Mouse (Mus musculus) CH12F3 (cell line): ENCODE data around the gene Siglech.
"Not testable (repeated sequence)": the region's sequence is repeated elsewhere in the genome, so short reads cannot be mapped to it uniquely, and the experiment has no call there.

ENCODE experiments used
- in situ Hi-C: fragments of 300-500 bp; cut with MboI; formaldehyde crosslinking; loops from 2 replicates; pipeline ENCODE4 v1.14.3; 2020; ENCODE audit warnings: low sequenced_read_pairs

The Siglech gene

DNA sequence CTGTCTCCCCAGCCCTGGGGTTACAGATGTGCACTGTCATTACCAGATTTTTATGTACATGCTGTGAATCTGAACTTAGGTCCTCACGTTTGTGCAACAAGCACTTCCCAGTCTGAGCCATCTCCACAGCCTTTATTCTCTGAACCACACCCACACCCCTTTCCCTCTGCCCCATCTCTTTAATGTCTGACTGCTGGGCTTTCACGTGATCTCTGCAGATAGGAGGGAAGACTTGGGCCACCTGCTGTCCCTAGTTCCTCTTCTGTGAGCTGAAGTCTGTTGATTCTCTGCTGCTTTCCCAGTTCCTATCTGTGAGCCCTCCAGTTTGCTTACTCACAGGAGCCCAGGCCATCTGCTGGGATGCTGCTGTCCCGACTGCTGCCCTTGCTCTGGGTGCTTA is at the start of gene Siglech:
TSS of gene Siglech (plus strand) at position 253 of the 400 bp plus-strand sequence.
- in situ Hi-C loops = no loop called here

DNA sequence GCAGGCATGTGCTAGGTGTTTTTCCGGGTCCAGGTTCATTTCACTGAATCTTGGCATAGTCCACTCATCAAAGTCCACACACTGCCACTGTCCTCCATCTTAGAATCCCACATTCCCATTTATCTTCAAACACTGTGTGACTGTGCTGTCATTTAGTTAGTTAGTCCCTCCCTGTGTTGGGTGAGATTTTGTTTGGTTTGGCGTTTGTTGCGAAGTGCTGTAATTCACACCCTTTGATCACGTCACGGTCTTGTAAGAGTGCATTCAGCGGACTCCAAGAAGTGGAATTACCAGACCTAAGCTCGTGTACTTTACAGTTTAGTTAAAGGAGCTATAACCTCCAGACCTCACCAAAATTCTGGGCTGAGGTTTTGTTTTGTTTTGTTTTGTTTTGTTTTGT is 45.3 kb upstream of the Siglech start:
- in situ Hi-C loops = no loop called here

DNA sequence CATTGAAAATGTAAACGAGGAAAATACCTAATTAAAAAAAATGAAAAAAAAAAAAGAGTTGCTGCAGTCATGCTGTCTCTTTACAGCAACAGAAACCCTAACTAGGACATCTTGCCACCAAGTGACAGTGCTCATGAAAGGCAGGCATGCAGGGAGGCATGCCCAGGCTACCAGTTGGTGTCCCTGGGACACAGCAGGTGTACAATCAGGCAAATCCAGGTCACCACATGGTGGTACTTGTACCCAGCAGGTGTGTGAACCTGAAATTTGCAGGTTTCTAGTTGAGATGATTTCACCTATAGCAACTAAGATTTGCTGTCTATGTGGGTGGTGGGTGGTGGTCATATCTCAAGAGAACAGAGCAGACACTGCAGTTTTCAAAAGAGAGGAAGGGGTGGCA is 39.1 kb upstream of the Siglech start:
- in situ Hi-C loops = no loop called here

DNA sequence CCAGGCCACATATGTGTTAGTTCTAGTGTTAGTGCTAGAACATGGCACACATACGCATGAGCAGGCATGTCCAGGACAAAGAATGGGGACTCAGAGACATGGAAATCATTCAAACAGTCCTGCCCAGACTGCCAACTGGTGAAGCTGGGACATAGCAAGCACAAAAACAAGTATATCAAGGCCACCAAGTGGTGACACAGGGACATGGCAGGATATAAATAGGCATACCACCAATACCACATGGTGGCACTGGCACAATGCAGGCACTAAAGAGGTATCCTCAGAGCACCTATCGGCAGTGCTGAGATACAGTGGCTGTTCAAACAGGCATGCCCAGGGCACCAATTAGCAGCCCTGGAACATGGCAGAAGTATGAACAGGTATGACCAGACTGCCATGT is 33.5 kb upstream of the Siglech start:
- in situ Hi-C loops = no loop called here

DNA sequence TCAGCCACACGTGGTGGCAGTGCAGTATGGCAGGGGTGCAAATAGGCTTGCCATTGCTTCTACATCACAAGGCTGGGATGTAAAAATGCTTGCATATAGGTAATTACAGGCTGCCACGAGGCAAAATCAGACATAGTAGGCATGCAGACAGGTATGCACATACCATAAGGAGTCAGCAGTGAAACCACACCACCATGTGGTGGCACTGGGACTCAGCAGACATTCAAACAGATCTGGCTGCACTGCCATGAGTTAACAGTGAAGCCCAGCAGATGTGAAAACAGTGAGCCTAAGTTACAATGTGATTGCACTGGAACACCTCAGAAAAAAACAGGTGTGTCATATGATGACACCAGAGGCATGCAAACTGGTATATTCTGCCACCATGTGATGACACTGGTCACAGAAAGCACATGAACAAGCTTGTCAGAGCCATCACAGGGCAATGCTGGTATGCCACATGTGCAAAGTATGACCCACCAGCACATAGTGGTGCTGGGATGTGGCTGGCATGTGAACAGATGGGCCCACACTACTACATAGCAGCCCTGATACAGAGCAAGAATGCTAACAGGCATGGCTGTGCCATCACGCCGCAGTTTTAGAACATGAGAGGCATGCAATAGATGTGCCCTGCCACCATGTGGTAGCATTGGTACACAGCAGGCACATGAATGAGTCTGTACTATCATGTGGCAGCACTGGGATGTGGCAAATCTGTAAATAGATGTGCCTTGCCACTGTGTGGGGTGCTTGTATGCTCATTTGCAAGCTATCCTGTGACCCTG is 30.7 kb upstream of the Siglech start:
- in situ Hi-C loops = no loop called here

DNA sequence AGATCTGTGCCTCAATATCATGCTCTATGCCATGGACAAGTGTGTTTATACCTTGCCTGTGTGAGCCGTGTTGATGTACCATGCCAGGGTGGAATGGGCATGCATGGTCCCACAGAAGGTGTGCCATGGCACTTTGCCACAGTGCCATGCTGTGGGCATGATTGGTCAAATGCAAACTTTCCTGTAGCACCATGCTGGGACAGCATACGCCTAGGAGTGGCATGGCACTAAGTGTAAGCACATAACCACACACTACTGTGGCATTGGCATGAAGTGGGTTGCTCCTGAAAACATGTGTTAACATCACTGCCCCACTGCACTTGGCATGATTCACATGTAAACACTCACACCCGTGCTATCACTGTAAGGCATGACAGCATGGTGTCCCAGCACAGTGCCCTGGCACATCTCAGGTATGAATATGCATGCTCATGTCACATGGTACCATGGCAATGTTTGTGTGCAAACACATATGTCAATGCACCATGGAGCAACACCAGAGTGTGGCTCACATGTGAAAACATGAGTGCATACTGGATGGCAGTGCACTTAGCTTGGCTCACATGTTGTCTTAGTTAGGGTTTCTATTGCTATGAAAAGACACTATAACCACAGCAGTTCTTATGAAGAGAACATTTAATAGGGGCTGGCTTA is 24.2 kb upstream of the Siglech start:
- in situ Hi-C loops = no loop called here

DNA sequence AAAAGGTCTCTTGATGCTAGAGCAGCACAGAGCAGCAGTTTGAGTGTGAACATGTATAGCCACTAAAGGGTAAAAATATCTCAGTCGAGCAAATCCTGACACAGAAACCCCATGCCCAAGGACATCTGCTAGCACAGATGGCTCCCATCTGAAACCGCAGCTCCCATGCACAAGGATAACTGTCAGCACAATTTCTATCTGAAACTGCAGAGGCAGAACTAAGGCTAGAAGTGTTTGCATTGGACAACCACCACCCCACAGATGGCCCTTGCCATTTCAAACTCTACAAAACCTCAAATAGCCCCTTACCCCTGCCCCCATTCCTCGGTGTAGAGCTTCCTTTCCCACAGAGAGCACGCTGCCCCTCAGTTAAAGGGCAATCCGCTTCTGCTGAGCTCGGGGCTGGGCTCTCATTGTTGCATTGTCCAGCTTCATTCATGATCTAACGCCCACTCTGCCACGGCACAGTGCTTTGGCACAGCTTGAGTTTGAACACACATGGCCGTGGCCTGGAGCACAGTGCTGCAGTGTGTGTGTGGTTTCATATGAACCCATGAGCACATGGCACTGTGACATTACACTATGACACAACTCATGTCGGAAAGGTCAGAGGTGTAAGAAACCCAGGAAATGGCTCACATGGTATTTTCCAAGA is 23.3 kb upstream of the Siglech start:
- in situ Hi-C loops = no loop called here

DNA sequence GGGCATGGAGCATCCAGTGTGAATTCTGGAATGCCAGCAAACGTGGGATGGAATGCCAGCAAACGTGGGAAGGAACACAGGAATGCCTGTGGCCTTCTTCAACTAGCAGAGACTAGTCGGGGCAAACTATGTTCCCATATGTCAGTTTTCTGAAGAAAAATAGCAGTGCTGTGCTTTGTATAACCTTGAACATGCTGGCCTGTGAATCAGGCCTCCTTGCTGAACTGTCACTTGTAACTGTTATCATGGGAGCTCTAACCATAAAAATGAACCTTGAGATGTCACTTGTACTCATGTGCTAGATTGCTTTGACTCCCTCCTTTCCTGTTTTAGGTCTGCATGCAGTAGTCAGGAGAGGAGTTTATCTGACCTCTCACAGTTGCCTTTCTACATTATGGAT is 17.1 kb upstream of the Siglech start:
- in situ Hi-C loops = no loop called here

DNA sequence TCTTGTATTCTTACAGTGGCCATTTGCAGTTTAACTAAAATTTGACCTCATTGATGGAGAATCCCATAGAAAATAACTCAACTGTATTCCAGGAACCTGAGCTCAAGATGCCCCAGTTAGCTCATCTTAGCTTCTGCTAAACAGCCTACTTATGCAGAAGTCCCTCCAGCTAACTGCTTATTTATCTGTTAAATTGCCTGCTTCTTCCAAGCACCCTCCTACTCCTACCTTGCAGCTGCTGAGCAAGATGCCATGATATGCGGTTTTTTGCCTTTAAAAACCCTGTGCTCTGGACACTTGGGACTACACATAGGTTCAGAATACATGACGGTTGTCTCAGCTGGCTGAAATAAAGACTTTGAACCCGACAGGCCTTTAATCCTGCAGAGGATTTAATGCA is 8.6 kb upstream of the Siglech start:
- in situ Hi-C loops = no loop called here

DNA sequence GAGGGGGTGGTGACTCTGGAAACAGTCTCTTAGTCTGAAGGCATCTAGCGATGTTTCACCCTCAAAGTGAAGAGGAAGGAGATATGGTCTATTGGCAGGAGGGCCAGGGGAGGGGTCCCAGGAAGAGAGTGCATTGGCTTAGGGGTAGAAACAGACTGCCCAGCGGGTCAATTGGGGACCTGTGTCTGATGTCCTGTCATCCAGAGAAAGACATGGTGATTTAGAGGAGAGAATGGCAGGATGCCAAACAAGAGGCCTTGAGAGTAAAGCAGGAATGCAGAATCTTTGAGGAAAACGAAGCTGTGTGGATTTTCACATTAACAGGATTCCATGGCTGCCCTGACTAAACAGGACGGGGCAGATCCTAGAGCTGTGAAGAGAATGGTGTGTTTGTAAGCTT is 12.0 kb downstream of the Siglech start:
- in situ Hi-C loops = no loop called here

DNA sequence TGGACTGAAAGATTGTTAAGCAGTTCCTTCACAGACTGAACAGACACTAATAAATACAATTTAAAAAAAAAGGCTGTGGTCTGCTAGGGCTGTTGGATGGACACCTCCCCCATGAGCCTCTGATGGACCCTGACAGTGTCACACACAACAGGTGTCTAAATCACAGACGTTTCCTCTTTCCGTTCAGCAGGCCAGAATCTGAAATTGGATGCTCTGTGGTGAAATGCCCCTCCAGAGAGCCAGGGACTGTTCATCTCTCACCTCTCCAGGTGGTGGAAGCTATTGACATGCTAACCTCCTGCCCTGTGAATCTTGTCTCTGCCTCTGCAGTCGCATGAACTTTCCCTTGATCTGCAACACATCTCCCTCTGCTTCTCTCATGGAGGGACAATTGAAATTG is 14.5 kb downstream of the Siglech start:
- in situ Hi-C loops = no loop called here

DNA sequence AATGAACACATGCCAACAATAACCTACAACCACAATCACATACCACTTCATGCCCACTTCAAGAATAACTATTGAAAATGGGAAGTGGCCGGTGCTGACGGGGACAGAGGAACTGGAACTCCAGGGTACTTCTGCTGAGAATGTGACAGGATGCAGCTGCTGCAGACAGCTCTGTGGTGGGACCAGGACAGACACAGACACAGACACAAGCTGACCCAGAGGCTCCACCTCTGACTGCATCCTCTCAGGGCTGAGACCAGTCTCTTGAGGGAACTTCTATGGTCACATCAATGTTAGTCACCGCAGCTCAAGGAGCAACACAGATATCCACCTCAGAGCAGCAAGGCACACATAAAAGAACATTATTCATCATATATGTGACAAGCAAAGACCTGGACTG is 16.6 kb downstream of the Siglech start:
- in situ Hi-C loops = no loop called here

DNA sequence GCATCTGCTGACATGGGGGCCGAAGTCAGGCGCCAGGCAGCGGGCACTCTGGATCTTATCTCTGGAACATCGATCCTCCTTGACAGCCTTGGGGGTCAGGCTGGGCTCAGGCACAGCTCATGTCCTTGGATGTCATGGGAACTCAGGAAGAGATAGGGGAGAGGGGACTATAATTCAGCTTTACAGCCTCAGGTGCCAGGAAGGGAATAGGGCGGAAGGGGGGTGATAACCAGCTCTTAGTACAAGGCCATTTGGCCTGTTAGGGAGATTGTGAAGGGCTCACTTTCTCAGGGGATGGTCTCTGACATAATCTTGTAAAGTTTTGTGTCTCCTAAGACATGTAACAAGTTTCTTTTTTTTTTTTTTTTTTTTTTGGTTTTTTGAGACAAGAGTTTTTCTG is 22.6 kb downstream of the Siglech start:
- in situ Hi-C loops = not testable (repeated sequence)

DNA sequence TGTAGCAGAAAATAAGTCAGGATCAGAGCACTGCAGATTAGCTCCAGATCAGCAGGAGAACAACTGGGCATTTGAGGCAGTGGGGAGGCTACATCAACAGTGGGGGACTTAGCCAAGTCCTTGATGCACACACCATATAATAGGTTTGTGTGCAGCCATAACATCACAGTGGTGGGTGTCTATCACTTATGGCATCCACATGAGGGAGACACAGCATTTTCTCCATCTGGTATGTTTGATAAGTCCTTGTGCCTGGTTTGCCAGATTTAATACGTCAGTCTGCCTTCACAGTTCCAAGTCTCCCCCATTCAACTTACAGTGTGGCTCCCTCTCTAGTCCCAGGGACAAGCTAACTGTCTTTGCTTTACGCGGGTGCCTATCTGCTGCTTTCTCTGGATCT is 24.3 kb downstream of the Siglech start:
- in situ Hi-C loops = no loop called here

DNA sequence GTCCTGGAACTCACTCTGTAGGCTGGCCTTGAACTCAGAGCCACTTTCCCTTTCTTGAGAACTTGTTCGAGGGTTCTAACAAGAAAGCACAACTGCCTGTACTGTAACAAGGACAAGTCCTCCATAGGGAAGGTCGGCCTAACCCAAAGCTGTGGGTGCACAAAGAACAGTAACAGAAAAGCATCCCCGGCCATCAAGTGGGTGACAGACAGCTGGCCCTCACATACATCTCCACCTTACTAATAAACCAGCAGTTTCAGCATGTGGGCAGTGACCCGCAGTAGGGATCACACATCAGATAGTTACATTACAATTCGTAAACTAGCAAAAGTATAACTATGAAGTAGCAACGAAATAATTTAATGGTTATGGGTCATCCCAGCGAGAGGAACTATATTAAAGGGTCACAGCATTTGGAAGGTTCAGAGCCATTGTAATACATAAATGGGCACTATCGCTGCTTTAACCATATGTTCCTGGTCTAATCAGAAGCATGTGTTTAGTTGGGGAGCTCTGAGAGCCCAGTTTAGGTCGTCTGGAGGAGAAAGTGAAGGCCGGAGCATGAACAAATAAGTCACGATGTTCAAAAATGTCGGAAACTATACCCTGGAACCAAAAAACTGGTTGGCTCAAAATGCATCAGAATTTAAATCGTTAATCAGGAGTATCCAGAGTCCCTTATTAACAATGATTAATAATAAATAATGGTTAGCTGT is 25.4 kb downstream of the Siglech start:
- in situ Hi-C loops = no loop called here

DNA sequence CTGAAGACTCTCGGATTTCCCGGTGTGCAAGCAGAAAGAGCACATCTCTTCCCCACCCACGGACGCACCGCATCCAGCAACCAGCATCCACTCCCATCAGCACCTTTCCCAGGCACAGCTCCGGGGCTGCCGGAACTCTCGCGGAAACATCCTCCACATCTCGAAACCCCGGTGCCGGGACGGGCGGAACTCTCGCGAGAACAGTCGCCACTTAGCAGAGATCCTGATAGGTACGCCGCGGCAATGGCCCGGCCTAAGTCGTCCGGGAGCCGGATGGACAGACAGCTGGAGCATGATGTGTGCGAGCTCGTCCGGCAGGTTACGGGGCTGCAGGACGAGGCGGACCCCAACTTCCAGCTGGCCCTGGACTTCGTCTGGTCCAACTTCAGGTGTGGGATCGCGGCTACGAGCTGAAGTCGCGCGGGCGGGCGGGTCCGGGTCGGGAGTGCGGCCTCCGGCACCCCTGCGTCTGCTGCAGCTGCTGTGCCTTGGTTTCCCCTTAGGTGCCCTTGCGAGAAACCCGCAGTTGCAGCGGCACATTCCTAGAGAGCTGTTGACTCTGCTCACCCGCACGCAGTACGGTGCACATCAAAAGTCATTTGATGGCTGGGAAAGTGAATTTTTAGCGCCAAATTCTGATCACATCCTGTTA is 26.1 kb downstream of the Siglech start, which contains the start of gene Tubgcp5:
TSS of gene Tubgcp5 (plus strand) at position 203 of the 652 bp plus-strand sequence.
- in situ Hi-C loops = no loop called here

DNA sequence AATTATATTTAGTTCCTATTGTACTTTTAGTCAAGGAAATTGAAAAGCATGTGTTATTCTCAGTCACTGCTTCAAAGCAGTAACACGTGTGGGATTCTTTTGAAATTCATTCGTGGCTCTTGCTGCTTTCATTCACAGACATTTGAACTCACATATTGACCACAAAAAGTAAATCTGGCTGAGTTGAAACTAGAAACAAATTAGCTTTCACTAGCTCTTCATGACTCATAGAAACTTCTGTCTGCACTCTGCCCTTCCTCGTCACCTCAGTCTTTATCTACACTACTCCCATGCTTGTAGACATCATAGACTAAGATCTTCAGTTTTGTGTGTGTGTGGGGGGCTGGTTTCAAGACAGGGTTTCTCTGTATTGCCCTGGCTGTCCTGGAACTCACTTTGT is 32.0 kb downstream of the Siglech start:
- in situ Hi-C loops = no loop called here

DNA sequence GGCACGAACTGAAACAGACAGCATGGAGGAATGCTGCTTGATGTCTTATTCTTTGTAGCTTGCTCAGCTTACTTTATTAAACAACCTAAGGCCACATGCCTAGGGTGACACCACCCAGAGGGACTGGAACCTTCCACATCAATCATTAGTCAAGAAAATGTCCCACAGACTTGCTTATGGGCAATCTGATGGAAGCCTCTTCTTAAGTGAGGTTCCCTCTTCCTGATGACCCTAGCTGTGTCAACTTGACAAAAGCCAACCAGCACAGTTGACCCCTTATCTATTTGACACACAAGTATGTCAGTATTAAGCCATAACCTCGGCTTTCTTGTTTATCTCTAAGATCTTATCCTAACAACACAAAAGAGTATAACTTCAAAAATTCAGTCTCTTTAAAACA is 42.0 kb downstream of the Siglech start:
- in situ Hi-C loops = no loop called here

DNA sequence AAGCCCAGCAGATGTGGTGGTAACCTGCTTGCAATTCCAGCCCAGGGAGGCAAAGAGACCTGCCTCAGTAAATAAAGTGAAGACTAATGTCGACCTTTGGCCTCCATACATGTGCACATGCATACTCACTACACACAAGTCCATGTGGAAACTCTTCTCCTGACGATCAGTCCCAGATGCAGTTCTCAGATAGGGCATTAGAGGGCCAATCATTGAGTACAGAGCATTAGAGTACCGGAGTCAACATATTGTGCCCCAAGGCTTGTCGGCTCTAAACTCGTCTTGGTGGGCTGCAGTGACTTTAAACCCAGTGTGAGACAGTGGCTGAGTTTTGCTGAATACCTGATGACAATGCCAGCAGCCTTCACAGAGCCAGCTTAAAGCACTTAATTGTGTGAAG is 56.5 kb downstream of the Siglech start:
- in situ Hi-C loops = no loop called here

DNA sequence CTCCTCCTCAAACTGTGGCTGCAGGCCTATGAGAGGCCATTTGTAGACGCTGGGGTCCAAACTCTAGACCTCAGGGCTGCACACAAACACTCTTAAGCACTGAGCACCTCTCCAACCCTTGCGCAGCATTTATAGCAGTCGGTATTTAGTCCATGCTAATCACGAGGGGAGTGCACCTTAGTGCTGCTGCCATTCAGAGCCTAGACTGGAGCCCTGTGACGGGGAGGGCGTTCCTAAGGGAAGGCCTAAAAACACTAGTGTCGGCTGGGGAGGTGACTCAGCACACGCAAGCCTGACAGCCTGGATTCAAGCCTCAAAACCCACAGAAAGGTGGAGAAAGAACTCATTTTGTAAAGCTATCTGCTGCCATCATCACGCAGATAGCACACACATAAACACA is 59.6 kb downstream of the Siglech start:
- in situ Hi-C loops = no loop called here
